Mouse (Mus musculus): ENCODE measurements around the gene Pfdn6. TPM values are rescaled to one million over a fixed set of nuclear protein-coding genes. Genes with fewer than 3 reads are reported as not detected.

The Pfdn6 gene
- polyA plus RNA-seq, 1 experiment from 2014 or later: 133 TPM

- Histone ChIP-seq H3K27me3 (ENCODE audit: control insufficient read depth, insufficient read depth, low read length) (no peaks in the 10 kb centered on the region), H3K4me1 (ENCODE audit: control insufficient read depth, insufficient read depth, low read length) (peaks cover 16% of the 10 kb centered on the region), H3K4me2 (ENCODE audit: low read depth, low read length) (peak overlapping the region; percentile 97), H3K9me3 (replicated peaks; ENCODE audit: control insufficient read depth, low read length) (no peaks in the 10 kb centered on the region), H3K27ac (ENCODE audit: low read length) (peak overlapping the region; percentile 100), H3K9ac (ENCODE audit: low read length) (peak overlapping the region; percentile 79), H3K36me3 (ENCODE audit: control insufficient read depth, insufficient read depth) (peaks cover 16% of the 10 kb centered on the region), H3K4me3 (ENCODE audit: low read length) (peak overlapping the region; percentile 64)
- ATAC-seq (replicated peaks; ENCODE audit: extremely low read depth, insufficient read depth, low FRiP score): peak; percentile 5; the same call in 1 of the 2 replicates
- under 1% methylated on average over 45 of the region's 45 CpGs for WGBS
Observed at GRCm38 (mm10) chr17:33930280-33931158, 9.6 kb downstream of the Pfdn6 start.

- no peaks in the 10 kb centered on the region for H3K27me3 ChIP-seq (ENCODE audit: control insufficient read depth, insufficient read depth, low read length)
Observed at GRCm38 (mm10) chr17:33929371-33930279, 10.5 kb downstream of the Pfdn6 start, which contains the start of gene Rgl2. Rgl2 (plus strand) TSS chr17:33929543.

GRCm38 (mm10) chr17:33928251-33928947 is 11.7 kb downstream of the Pfdn6 start:
- no peak for ATAC-seq (replicated peaks; ENCODE audit: extremely low read depth, insufficient read depth, low FRiP score)
- peak overlapping the region; percentile 79 for H3K9ac ChIP-seq (ENCODE audit: low read length)
- peak overlapping the region; percentile 64 for H3K4me3 ChIP-seq (ENCODE audit: low read length)
- H3K27ac ChIP-seq (ENCODE audit: low read length): no peak overlapping the region
- H3K9me3 ChIP-seq (replicated peaks; ENCODE audit: control insufficient read depth, low read length): no peaks in the 10 kb centered on the region
- H3K27me3 ChIP-seq (ENCODE audit: control insufficient read depth, insufficient read depth, low read length): no peaks in the 10 kb centered on the region
- H3K4me1 ChIP-seq (ENCODE audit: control insufficient read depth, insufficient read depth, low read length): peaks cover 16% of the 10 kb centered on the region
- whole genome bisulfite sequencing: 55% methylated on average over 21 of the region's 21 CpGs
- H3K4me2 ChIP-seq (ENCODE audit: low read depth, low read length): peak overlapping the region; percentile 97
- H3K36me3 ChIP-seq (ENCODE audit: control insufficient read depth, insufficient read depth): peaks cover 8% of the 10 kb centered on the region

More at GRCm38 (mm10) chr17:33929371-33930279, 10.5 kb downstream of the Pfdn6 start, which contains the start of gene Rgl2:
- H3K4me2 ChIP-seq (ENCODE audit: low read depth, low read length): peak within 1 kb of the TSS; percentile 97
- ATAC-seq (replicated peaks; ENCODE audit: extremely low read depth, insufficient read depth, low FRiP score): peak; percentile 82
- peak within 1 kb of the TSS; percentile 79 for H3K9ac ChIP-seq (ENCODE audit: low read length)
- H3K36me3 ChIP-seq (ENCODE audit: control insufficient read depth, insufficient read depth): peaks cover 13% of the 10 kb centered on the region
- peaks cover 16% of the 10 kb centered on the region for H3K4me1 ChIP-seq (ENCODE audit: control insufficient read depth, insufficient read depth, low read length)
- peak within 1 kb of the TSS; percentile 64 for H3K4me3 ChIP-seq (ENCODE audit: low read length)
- peak within 1 kb of the TSS; percentile 100 for H3K27ac ChIP-seq (ENCODE audit: low read length)
- WGBS: under 1% methylated on average over 76 of the region's 80 CpGs
- H3K9me3 ChIP-seq (replicated peaks; ENCODE audit: control insufficient read depth, low read length): no peaks in the 10 kb centered on the region

DNA sequence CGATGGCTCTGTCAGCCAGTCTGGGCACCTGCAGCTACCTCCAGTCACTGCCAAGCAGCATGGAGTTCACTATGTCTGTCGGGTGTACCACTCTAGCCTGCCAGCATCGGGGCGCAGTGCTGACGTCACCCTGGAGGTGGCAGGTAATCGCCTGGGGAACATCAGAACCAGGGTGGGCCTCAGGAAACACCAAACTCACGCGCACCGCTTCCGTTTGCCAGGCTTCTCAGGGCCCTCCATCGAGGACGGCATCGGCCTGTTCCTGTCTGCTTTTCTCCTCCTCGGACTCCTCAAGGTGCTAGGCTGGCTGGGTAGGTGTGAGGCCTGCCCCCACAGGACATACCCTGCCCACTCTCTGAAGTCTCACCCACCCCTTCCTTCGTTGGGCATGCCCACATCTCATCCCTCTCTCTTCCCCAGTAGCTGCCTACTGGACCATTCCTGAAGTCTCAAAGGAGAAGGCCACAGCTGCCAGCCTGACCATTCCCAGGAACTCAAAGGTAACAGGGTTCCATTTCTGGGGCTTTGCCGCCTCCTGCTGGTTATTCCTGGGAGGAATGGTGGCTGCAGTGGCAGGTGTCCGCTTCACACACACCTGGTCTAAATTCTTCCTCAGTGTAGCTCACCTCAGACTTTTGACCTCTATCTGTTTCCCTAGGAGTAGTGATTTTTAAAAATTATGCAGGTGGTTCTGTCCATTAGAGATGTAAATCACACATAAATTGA is 13.8 kb downstream of the Pfdn6 start:
- H3K27me3 ChIP-seq (ENCODE audit: control insufficient read depth, insufficient read depth, low read length): no peaks in the 10 kb centered on the region
- peaks cover 15% of the 10 kb centered on the region for H3K4me1 ChIP-seq (ENCODE audit: control insufficient read depth, insufficient read depth, low read length)
- WGBS: 76% methylated on average over 17 of the region's 17 CpGs
- no peaks in the 10 kb centered on the region for H3K9me3 ChIP-seq (replicated peaks; ENCODE audit: control insufficient read depth, low read length)
- H3K4me3 ChIP-seq (ENCODE audit: low read length): no peak overlapping the region
- no peak overlapping the region for H3K9ac ChIP-seq (ENCODE audit: low read length)
- ATAC-seq (replicated peaks; ENCODE audit: extremely low read depth, insufficient read depth, low FRiP score): no peak
- 0 out of 2 replicates have a peak, but pooled peaks cover 3% of the 10 kb centered on the region for H3K36me3 ChIP-seq (ENCODE audit: control insufficient read depth, insufficient read depth)
- H3K27ac ChIP-seq (ENCODE audit: low read length): no peak overlapping the region
- H3K4me2 ChIP-seq (ENCODE audit: low read depth, low read length): no peak overlapping the region

GRCm38 (mm10) chr17:33925406-33926116 is 14.6 kb downstream of the Pfdn6 start:
- Histone ChIP-seq H3K4me3 (ENCODE audit: low read length) (no peak overlapping the region), H3K4me1 (ENCODE audit: control insufficient read depth, insufficient read depth, low read length) (peaks cover 7% of the 10 kb centered on the region), H3K9ac (ENCODE audit: low read length) (no peak overlapping the region), H3K9me3 (replicated peaks; ENCODE audit: control insufficient read depth, low read length) (no peaks in the 10 kb centered on the region), H3K4me2 (ENCODE audit: low read depth, low read length) (no peak overlapping the region), H3K36me3 (ENCODE audit: control insufficient read depth, insufficient read depth) (0 out of 2 replicates have a peak, but pooled peaks cover 3% of the 10 kb centered on the region), H3K27me3 (ENCODE audit: control insufficient read depth, insufficient read depth, low read length) (no peaks in the 10 kb centered on the region), H3K27ac (ENCODE audit: low read length) (no peak overlapping the region)
- no peak for ATAC-seq (replicated peaks; ENCODE audit: extremely low read depth, insufficient read depth, low FRiP score)
- 81% methylated on average over 21 of the region's 21 CpGs for WGBS

DNA sequence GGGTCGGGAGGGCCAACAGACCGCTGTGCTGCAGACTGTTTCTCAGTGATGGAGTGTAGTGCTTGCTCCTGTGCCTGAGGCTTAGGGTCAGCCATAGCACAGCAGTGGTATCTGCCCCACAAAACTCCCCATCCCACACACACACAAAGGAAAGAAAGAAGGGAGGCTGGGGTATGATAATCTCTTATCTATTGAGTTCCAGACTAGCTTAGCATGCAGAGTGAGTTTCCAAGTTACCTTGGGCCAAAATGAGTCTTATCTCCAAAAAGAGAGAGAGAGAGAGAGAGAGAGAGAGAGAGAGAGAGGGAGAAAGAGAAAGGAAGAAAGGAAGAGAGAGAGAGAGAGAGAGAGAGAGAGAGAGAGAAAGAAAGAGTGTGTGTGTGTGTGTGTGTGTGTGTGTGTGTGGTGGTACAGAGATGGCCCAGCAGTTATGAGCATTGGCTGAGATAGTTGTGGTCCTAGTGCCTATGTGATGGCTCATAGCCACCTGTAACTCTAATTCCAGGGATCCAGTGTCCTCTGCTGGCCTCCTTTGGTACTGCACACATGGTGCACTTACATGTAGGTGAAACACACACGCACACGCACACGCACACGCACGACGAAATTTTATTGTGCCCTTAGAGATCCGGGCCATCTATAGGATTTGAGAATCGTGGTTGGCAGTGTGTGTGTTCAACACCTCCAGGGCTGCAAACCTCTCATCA is 15.4 kb downstream of the Pfdn6 start:
- no peak for ATAC-seq (replicated peaks; ENCODE audit: extremely low read depth, insufficient read depth, low FRiP score)
- Histone ChIP-seq H3K27ac (ENCODE audit: low read length) (no peak overlapping the region), H3K27me3 (ENCODE audit: control insufficient read depth, insufficient read depth, low read length) (no peaks in the 10 kb centered on the region), H3K9ac (ENCODE audit: low read length) (no peak overlapping the region), H3K9me3 (replicated peaks; ENCODE audit: control insufficient read depth, low read length) (no peaks in the 10 kb centered on the region), H3K4me1 (ENCODE audit: control insufficient read depth, insufficient read depth, low read length) (peaks cover 7% of the 10 kb centered on the region; the same call in 1 of the 2 replicates), H3K4me3 (ENCODE audit: low read length) (no peak overlapping the region), H3K36me3 (ENCODE audit: control insufficient read depth, insufficient read depth) (0 out of 2 replicates have a peak, but pooled peaks cover 3% of the 10 kb centered on the region), H3K4me2 (ENCODE audit: low read depth, low read length) (no peak overlapping the region)
- WGBS: 82% methylated on average over 10 of the region's 10 CpGs

GRCm38 (mm10) chr17:33921361-33921760 is 18.8 kb downstream of the Pfdn6 start:
- Histone ChIP-seq H3K36me3 (ENCODE audit: control insufficient read depth, insufficient read depth) (peaks cover 13% of the 10 kb centered on the region), H3K27me3 (ENCODE audit: control insufficient read depth, insufficient read depth, low read length) (no peaks in the 10 kb centered on the region), H3K4me2 (ENCODE audit: low read depth, low read length) (no peak overlapping the region), H3K9ac (ENCODE audit: low read length) (no peak overlapping the region), H3K4me3 (ENCODE audit: low read length) (no peak overlapping the region), H3K9me3 (replicated peaks; ENCODE audit: control insufficient read depth, low read length) (no peaks in the 10 kb centered on the region), H3K4me1 (ENCODE audit: control insufficient read depth, insufficient read depth, low read length) (peaks cover 17% of the 10 kb centered on the region), H3K27ac (ENCODE audit: low read length) (no peak overlapping the region)
- no peak for ATAC-seq (replicated peaks; ENCODE audit: extremely low read depth, insufficient read depth, low FRiP score)
- 85% methylated on average over 7 of the region's 7 CpGs for WGBS
